ENCODE assay signal across 20 mouse cellular contexts in genomic region chr3:150050916-150051315, GRCm38 (mm10).
A peak's percentile ranks its signal among the peaks of the same experiment; 100 is the strongest.
DNase-seq lines count a peak whose midpoint lies in the region; ATAC-seq and TF ChIP-seq lines count a peak whose summit lies in the region.
"Had no signal": no experiment of that assay in that cellular context is flagged by ENCODE, and none has a peak within 500 bp of the region (broad histone marks: within the 10 kb centered on the region; RNA-seq: fewer than 3 reads in every experiment).

No protein-coding gene starts in this region.

- no peak for TF ChIP-seq CTCF in hindbrain, postnatal 0 days (IDR thresholded peaks at IDR 0.05; ENCODE audit: low read depth)

- DNase-seq in hindbrain, postnatal 0 days (ENCODE audit: low spot score) = peak; percentile 35
- peak; percentile 29 for DNase-seq in Muller cell, postnatal 12 days (ENCODE audit: inconsistent ontology term)
- peak; percentile 82 for DNase-seq in retina, embryonic 14.5 days (ENCODE audit: low spot score)
- no peak for DNase-seq in lung, postnatal 10 days
- no peak for DNase-seq in left cerebral cortex, adult 18-20 months (ENCODE audit: low spot score in 2 of 2)
- DNase-seq: adrenal gland, adult 8-10 months; adrenal gland, postnatal 14 days; adrenal gland, postnatal 36 days; cerebellum, adult 11-12 months; cerebellum, adult 2 months; cerebellum, adult 9-10 months; cerebellum, postnatal 10 days; cerebellum, postnatal 25 days; forebrain, postnatal 0 days had no signal

- no peak overlapping the region for H3K9ac ChIP-seq in hindbrain, postnatal 0 days (replicated peaks; ENCODE audit: low read length)
- no peak overlapping the region for H3K9ac ChIP-seq in hindbrain, embryonic 16.5 days (ENCODE audit: low read depth, low read length)
- H3K9ac ChIP-seq: embryonic facial prominence, embryonic 13.5 days; forebrain, embryonic 13.5 days; forebrain, embryonic 15.5 days; forebrain, postnatal 0 days had no signal

- no peak overlapping the region for H3K4me2 ChIP-seq in hindbrain, postnatal 0 days (ENCODE audit: low read depth, low read length)
- no peak overlapping the region for H3K4me2 ChIP-seq in hindbrain, embryonic 16.5 days (ENCODE audit: low read length)
- H3K4me2 ChIP-seq: embryonic facial prominence, embryonic 13.5 days; forebrain, embryonic 13.5 days; forebrain, embryonic 15.5 days had no signal

- ATAC-seq in hindbrain, postnatal 0 days = no peak
- no peak for ATAC-seq in hindbrain, embryonic 16.5 days
- ATAC-seq: activated CD4-positive, CD25-positive, alpha-beta regulatory T cell, adult 4 months; forebrain, embryonic 13.5 days; forebrain, embryonic 15.5 days; forebrain, postnatal 0 days; Patski had no signal

- 58% methylated on average over 5 of the region's 5 CpGs for WGBS in hindbrain, postnatal 0 days
- WGBS in hindbrain, embryonic 16.5 days = 72% methylated on average over 5 of the region's 5 CpGs

- H3K9me3 ChIP-seq in hindbrain, postnatal 0 days (ENCODE audit: low read length) = no peaks in the 10 kb centered on the region
- no peaks in the 10 kb centered on the region for H3K9me3 ChIP-seq in hindbrain, embryonic 16.5 days (ENCODE audit: control insufficient read depth, low read length)
- H3K9me3 ChIP-seq: embryonic facial prominence, embryonic 13.5 days; forebrain, embryonic 13.5 days; forebrain, embryonic 15.5 days had no signal

- H3K36me3 ChIP-seq in hindbrain, postnatal 0 days (ENCODE audit: insufficient read depth, low read length) = no peaks in the 10 kb centered on the region
- no peaks in the 10 kb centered on the region for H3K36me3 ChIP-seq in hindbrain, embryonic 16.5 days (ENCODE audit: control insufficient read depth, insufficient read depth, low read length)
- H3K36me3 ChIP-seq: embryonic facial prominence, embryonic 13.5 days; forebrain, embryonic 15.5 days had no signal

- no peaks in the 10 kb centered on the region for H3K27me3 ChIP-seq in hindbrain, postnatal 0 days (ENCODE audit: insufficient read depth, low read length)
- no peaks in the 10 kb centered on the region for H3K27me3 ChIP-seq in hindbrain, embryonic 16.5 days (replicated peaks; ENCODE audit: control insufficient read depth, insufficient read depth, low read length)
- H3K27me3 ChIP-seq: embryonic facial prominence, embryonic 13.5 days; forebrain, embryonic 13.5 days; forebrain, embryonic 15.5 days; Patski had no signal

- no peak overlapping the region for H3K4me3 ChIP-seq in hindbrain, postnatal 0 days (ENCODE audit: low read length)
- H3K4me3 ChIP-seq in hindbrain, embryonic 16.5 days (ENCODE audit: low read length) = no peak overlapping the region
- H3K4me3 ChIP-seq: embryonic facial prominence, embryonic 13.5 days; forebrain, embryonic 13.5 days; forebrain, embryonic 15.5 days had no signal

- no peak overlapping the region for H3K27ac ChIP-seq in hindbrain, postnatal 0 days
- no peak overlapping the region for H3K27ac ChIP-seq in hindbrain, embryonic 16.5 days (ENCODE audit: low read depth, low read length)
- H3K27ac ChIP-seq: embryonic facial prominence, embryonic 13.5 days; forebrain, embryonic 13.5 days; forebrain, embryonic 15.5 days had no signal

- no peaks in the 10 kb centered on the region for H3K4me1 ChIP-seq in hindbrain, postnatal 0 days (ENCODE audit: insufficient read depth, low read length)
- H3K4me1 ChIP-seq in hindbrain, embryonic 16.5 days (ENCODE audit: control insufficient read depth, insufficient read depth, low read depth, low read length) = no peaks in the 10 kb centered on the region
- H3K4me1 ChIP-seq: embryonic facial prominence, embryonic 13.5 days; forebrain, embryonic 13.5 days; forebrain, embryonic 15.5 days had no signal

Comparison
In these comparisons a context has a peak if more than half of its experiments do, and no peak if none do; other contexts are left out.
1. DNase-seq: peak in hindbrain, postnatal 0 days (single experiment), Muller cell, postnatal 12 days (single experiment) and retina, embryonic 14.5 days (single experiment); none in lung, postnatal 10 days (single experiment) and left cerebral cortex, adult 18-20 months (0 of 2).